Mouse (Mus musculus) c-Kit-positive CD71-negative TER-119-negative erythroid progenitor cells, embryonic 14.5 days (primary cell): Measurements from ENCODE around the gene Tmem229b.
A peak's percentile ranks its signal among the peaks of the same experiment; 100 is the strongest.
"Not testable (repeated sequence)": the region's sequence is repeated elsewhere in the genome, so short reads cannot be mapped to it uniquely, and the experiment has no call there.

ENCODE experiments used
- DNase-seq: peaks from one replicate; pipeline ENCODE4 v3.0.0-alpha.2; 2013; ENCODE audit warnings: low read depth

Tmem229b gene

GRCm38 (mm10) chr12:79007126-79007753 is at the start of gene Tmem229b:
Gene Tmem229b, minus strand, starts transcription at chr12:79007627.
- no peak for DNase-seq

- DNase-seq, result peak; percentile 8
Observed at GRCm38 (mm10) chr12:79055276-79055675, 47.8 kb upstream of the Tmem229b start.

GRCm38 (mm10) chr12:79052073-79052472 is 44.6 kb upstream of the Tmem229b start:
- no peak for DNase-seq

- DNase-seq, result no peak
Observed at GRCm38 (mm10) chr12:79050545-79051212, 43.3 kb upstream of the Tmem229b start.

GRCm38 (mm10) chr12:79049807-79050206 is 42.4 kb upstream of the Tmem229b start:
- DNase-seq, result no peak

- no peak for DNase-seq
Observed at GRCm38 (mm10) chr12:79048898-79049297, 41.5 kb upstream of the Tmem229b start.

GRCm38 (mm10) chr12:79047203-79047602 is 39.8 kb upstream of the Tmem229b start:
- DNase-seq, result no peak

GRCm38 (mm10) chr12:79046171-79046570 is 38.7 kb upstream of the Tmem229b start:
- DNase-seq, result no peak

- no peak for DNase-seq
Observed at GRCm38 (mm10) chr12:79044668-79045067, 37.2 kb upstream of the Tmem229b start.

GRCm38 (mm10) chr12:79041436-79041835 is 34.0 kb upstream of the Tmem229b start:
- DNase-seq, result no peak

- no peak for DNase-seq
Observed at GRCm38 (mm10) chr12:79040201-79040827, 32.9 kb upstream of the Tmem229b start.

- DNase-seq, result no peak
Observed at GRCm38 (mm10) chr12:79039708-79040107, 32.3 kb upstream of the Tmem229b start.

- DNase-seq, result no peak
Observed at GRCm38 (mm10) chr12:79035349-79035748, 27.9 kb upstream of the Tmem229b start.

- no peak for DNase-seq
Observed at GRCm38 (mm10) chr12:79034331-79034730, 26.9 kb upstream of the Tmem229b start.

GRCm38 (mm10) chr12:79028911-79029861 is 21.8 kb upstream of the Tmem229b start, which contains the start of gene Plekhh1:
Gene Plekhh1, plus strand, starts transcription at chr12:79029163.
- DNase-seq, result no peak

- not testable (repeated sequence) for DNase-seq
Observed at GRCm38 (mm10) chr12:79027526-79027925, 20.1 kb upstream of the Tmem229b start.

GRCm38 (mm10) chr12:79022882-79023281 is 15.5 kb upstream of the Tmem229b start:
- DNase-seq, result no peak

GRCm38 (mm10) chr12:79021902-79022301 is 14.5 kb upstream of the Tmem229b start:
- no peak for DNase-seq

- no peak for DNase-seq
Observed at GRCm38 (mm10) chr12:79017994-79018399, 10.6 kb upstream of the Tmem229b start.

- DNase-seq, result no peak
Observed at GRCm38 (mm10) chr12:79016109-79016508, 8.7 kb upstream of the Tmem229b start.

GRCm38 (mm10) chr12:79010569-79010968 is 3.1 kb upstream of the Tmem229b start:
- DNase-seq, result no peak
